Mouse (Mus musculus) MEL-GATA-1-ER (cell line): Measurements from ENCODE around the gene Dmrtc2.
"Not testable (repeated sequence)": the region's sequence is repeated elsewhere in the genome, so short reads cannot be mapped to it uniquely, and the experiment has no call there.

ENCODE experiments used
- DNase-seq: peaks from one replicate; pipeline ENCODE4 v3.0.0-alpha.2; 2012; ENCODE audit warnings: low read depth; ENCODE audit errors: extremely low read depth

The Dmrtc2 gene

DNA sequence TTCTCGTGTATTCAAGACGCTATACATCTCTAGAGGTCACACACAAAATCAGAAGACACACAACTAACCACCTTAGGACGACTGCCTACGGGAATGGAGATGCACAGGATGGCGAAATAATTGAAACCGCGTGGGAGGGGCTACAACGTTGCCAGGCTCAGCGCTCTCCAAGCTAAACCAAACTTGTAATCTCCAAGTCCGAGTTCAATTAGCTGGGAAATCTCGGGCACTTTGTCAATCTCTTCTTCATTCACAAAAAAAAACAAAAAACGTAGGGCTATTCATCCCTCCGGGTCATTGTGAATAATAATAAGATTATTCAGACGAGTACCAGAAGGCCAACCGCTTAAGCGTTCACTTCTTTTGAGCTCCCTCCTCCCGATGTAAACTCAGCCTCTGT is 777 bp upstream of the Dmrtc2 start:
- DNase-seq: no peak

- no peak for DNase-seq
Observed at GRCm38 (mm10) chr7:24877588-24877987, 7.7 kb downstream of the Dmrtc2 start.

- DNase-seq: no peak
Observed at GRCm38 (mm10) chr7:24879620-24880019, 9.8 kb downstream of the Dmrtc2 start.

- no peak for DNase-seq
Observed at GRCm38 (mm10) chr7:24882416-24883199, 12.8 kb downstream of the Dmrtc2 start.

GRCm38 (mm10) chr7:24883896-24884692 is 14.2 kb downstream of the Dmrtc2 start, which contains the start of gene Rps19:
Gene Rps19 (plus strand): TSS chr7:24884371.
- peak; percentile 99 for DNase-seq

DNA sequence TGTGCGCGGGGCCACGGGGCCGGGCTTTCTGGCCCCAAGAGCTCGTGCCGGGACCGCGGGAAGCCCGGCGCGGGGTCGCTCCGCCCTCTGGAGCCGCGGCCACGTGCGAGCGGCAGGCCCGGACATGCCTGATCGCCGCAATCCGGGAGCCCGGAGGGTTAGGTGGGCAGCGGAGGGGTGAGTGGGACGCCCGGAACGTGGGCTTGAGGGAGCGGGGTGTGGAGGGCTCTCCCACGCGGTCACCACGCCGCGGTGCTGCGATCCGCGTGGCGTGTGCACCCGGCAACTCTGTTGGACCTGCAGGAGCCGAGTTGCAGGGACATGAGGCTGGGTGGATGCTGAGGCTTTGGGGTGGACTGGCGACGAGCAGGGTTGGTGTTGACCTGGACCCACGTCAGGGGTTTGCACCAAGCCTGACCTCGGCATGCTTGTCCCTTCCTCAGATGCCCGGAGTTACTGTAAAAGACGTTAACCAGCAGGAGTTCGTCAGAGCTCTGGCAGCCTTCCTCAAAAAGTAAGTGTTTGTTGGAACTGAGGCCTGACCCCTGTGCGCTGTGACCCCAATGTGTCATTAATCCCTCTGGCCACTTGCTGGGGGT is 14.9 kb downstream of the Dmrtc2 start:
- DNase-seq: no peak

DNA sequence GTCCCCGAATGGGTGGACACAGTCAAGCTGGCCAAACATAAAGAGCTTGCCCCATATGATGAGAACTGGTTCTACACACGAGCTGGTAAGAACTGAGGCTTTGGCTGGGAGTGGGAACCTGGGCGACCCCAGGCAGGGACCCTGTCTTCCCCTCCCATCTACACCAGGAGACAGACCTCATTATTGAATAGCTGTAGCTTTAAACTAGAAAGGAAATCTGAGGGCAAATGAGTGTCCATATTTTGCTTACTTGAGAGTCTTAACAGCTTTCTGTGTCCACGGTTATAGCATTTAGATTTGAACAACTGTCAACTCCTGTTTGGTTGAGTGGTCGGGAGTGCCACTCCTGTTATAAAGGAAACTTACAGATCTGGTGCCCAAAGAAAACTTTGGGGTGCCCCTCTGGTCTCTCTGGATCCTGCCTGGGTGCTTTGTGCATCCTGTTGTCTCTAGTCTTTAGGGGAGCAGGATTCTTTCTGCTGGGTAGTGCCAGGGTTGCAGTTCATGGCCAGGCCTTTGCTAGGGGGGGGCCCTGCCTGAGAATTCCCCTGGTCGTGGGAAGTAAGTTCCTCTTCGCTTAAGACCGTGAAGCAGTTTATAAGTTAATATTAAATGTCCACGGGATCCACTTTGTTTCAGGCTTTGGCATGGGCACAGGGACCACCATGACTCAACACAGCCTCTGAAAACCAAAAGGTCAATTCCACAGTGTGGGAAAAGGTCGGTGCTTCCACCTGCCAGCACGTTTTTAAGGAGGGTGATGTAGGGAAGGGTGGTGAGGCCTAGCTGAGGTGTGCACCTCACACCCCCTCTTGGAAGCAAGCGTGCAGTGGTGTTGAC is 15.8 kb downstream of the Dmrtc2 start:
- no peak for DNase-seq

GRCm38 (mm10) chr7:24886308-24886633 is 16.4 kb downstream of the Dmrtc2 start:
- no peak for DNase-seq

GRCm38 (mm10) chr7:24887096-24887495 is 17.2 kb downstream of the Dmrtc2 start:
- DNase-seq: no peak

GRCm38 (mm10) chr7:24889431-24890220 is 19.8 kb downstream of the Dmrtc2 start:
- DNase-seq: no peak

GRCm38 (mm10) chr7:24890281-24891216 is 20.7 kb downstream of the Dmrtc2 start:
- DNase-seq: peak; percentile 77

DNA sequence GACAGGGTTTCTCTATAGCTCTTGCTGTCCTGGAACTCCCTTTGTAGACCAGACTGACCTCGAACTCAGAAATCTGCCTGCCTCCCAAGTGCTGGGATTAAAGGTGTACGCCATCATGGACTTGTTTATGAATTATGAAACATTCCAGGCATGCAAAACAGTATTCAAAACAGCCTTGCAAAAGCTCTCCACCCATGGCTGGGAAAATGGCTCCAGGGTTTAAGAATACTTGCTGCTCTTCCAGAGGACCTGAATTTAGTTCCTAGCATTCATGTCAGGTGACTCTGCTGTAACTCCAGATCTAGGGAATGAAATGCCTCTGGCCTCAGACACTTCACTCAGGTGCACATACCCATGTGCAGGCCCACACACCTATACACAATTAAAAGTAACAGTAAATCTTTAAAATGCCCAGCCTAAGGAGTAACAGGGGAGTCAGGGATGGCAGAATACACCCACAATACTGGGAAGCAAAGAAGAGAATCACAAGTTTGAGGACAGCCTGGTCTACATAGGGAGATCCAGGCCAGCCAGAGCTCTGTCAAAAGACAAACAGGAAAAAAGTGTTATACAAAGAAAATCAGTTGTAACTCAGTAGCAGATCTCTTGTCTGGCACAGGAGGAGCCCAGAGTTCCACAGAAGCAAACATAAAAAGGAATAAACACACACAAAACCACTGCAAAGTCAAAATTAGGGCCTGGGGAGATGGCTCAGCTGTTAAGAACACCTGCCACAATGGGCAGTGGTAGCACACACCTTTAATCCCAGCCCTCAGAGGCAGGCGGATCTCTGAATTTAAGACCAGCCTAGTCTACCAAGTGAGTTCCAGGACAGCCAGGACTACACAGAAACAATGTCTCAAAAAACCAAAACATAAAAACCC is 21.6 kb downstream of the Dmrtc2 start:
- DNase-seq: no peak

GRCm38 (mm10) chr7:24892125-24892583 is 22.3 kb downstream of the Dmrtc2 start:
- DNase-seq: no peak

DNA sequence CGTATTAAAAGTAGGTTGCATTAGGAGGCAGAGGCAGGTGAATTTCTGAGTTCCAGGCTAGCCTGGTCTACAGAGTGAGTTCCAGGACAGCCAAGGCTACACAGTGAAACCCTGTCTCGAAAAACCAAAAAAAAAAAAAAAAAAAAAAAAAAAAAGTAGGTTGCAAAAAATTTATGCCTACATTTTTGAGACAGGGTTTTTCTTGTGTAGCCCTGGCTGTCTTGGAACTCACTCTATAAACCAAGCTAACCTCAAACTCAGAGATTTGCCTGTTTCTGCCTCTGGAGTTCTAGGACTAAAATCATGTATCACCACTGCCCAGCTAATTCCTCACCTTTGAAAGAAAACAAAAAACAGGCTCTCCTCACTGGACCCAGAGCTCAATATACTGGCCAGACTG is 25.9 kb downstream of the Dmrtc2 start:
- DNase-seq: not testable (repeated sequence)

DNA sequence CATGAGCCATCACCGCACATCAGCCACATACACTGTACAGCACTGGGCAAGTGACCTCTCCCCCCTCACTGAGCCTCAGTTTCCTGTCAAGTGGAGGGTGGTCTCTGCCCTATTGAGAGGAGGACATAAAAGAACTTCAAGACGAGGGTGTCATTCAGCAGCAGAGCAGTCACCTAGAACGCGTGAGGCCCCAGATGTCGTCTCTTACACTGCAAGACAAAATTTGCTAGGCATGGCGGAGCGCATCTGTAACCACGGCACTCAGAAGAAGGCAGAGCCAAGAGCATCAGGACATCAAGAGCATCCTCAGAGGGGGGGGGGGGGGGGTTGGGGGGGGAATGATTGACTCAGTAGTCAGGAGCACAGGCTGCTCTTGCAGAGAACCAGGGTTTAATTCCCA is 26.4 kb downstream of the Dmrtc2 start:
- no peak for DNase-seq

GRCm38 (mm10) chr7:24897224-24897623 is 27.4 kb downstream of the Dmrtc2 start, which contains the start of gene Cd79a:
Gene Cd79a (plus strand): TSS chr7:24897381.
- no peak for DNase-seq

- DNase-seq: no peak
Observed at GRCm38 (mm10) chr7:24897959-24898358, 28.1 kb downstream of the Dmrtc2 start.

DNA sequence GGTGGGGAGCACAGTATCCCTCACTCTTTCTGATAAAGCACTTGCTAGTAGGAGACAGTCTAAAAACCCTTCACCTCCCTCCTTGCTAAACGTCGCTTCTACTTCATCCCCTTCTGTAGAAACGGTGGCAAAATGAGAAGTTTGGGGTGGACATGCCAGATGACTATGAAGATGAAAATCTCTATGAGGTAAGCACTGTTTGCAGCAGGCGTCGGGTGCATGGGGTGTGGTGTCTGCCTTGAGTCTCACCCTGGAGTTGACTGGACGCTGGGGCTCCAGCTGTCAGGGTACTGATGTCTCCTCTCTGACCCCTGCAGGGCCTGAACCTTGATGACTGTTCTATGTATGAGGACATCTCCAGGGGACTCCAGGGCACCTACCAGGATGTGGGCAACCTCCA is 31.3 kb downstream of the Dmrtc2 start:
- DNase-seq: no peak
